Mouse (Mus musculus) embryo, embryonic 9.5 days (tissue): Measurements from ENCODE around the gene Stab1.

Experiments
- DNase-seq: peaks from one replicate; pipeline ENCODE4 v3.0.0-alpha.2; 2017; ENCODE audit errors: extremely low spot score

Gene Stab1

GRCm38 (mm10) chr14:31131272-31131821 is 37.1 kb downstream of the Stab1 start:
- no peak for DNase-seq

GRCm38 (mm10) chr14:31130236-31131220 is 37.9 kb downstream of the Stab1 start, which contains the start of gene Nt5dc2:
Gene Nt5dc2, plus strand, starts transcription at chr14:31131053.
- DNase-seq: peak; percentile 95

GRCm38 (mm10) chr14:31129326-31130235 is 38.9 kb downstream of the Stab1 start:
- DNase-seq: no peak

GRCm38 (mm10) chr14:31128826-31129219 is 39.6 kb downstream of the Stab1 start, which contains the start of gene Smim4:
Gene Smim4, minus strand, starts transcription at chr14:31128956.
- peak; percentile 94 for DNase-seq

- peak; percentile 50 for DNase-seq
Measured at GRCm38 (mm10) chr14:31128101-31128825, 40.2 kb downstream of the Stab1 start.

- DNase-seq: no peak
Measured at GRCm38 (mm10) chr14:31126826-31127225, 41.6 kb downstream of the Stab1 start.

- DNase-seq: no peak
Measured at GRCm38 (mm10) chr14:31125106-31126075, 43.0 kb downstream of the Stab1 start.

- DNase-seq: no peak
Measured at GRCm38 (mm10) chr14:31115522-31115921, 52.9 kb downstream of the Stab1 start.

- DNase-seq: no peak
Measured at GRCm38 (mm10) chr14:31114011-31114410, 54.4 kb downstream of the Stab1 start.

GRCm38 (mm10) chr14:31112187-31112586 is 56.3 kb downstream of the Stab1 start:
- DNase-seq: no peak

GRCm38 (mm10) chr14:31110613-31111012 is 57.8 kb downstream of the Stab1 start:
- no peak for DNase-seq

- DNase-seq: no peak
Measured at GRCm38 (mm10) chr14:31105156-31105555, 63.3 kb downstream of the Stab1 start.

- DNase-seq: no peak
Measured at GRCm38 (mm10) chr14:31089918-31090317, 78.5 kb downstream of the Stab1 start.
